Mouse (Mus musculus): ENCODE measurements around the gene Cd59b.

The Cd59b gene

GRCm38 (mm10) chr2:104119097-104119496, 49.4 kb downstream of the Cd59b start:
- DNase-seq: no peak

GRCm38 (mm10) chr2:104120312-104120711, 50.7 kb downstream of the Cd59b start:
- no peak for DNase-seq

- DNase-seq: no peak
Measured at GRCm38 (mm10) chr2:104121681-104122504, 52.2 kb downstream of the Cd59b start.

GRCm38 (mm10) chr2:104122505-104123378, 53.1 kb downstream of the Cd59b start, which contains the start of gene A930018P22Rik:
Gene A930018P22Rik, plus strand, starts transcription at chr2:104122769.
- DNase-seq: peak; percentile 84 to 85

GRCm38 (mm10) chr2:104123540-104123939, 53.9 kb downstream of the Cd59b start:
- DNase-seq: no peak

- no peak for DNase-seq
Measured at GRCm38 (mm10) chr2:104124071-104124470, 54.4 kb downstream of the Cd59b start.

- no peak for DNase-seq
Measured at GRCm38 (mm10) chr2:104128803-104129531, 59.3 kb downstream of the Cd59b start.

- DNase-seq: no peak
Measured at GRCm38 (mm10) chr2:104130165-104130564, 60.5 kb downstream of the Cd59b start.

- DNase-seq: peak; percentile 47 to 56
Measured at GRCm38 (mm10) chr2:104130969-104131368, 61.3 kb downstream of the Cd59b start.

GRCm38 (mm10) chr2:104132266-104132859, 62.7 kb downstream of the Cd59b start:
- no peak for DNase-seq

- DNase-seq: no peak
Measured at GRCm38 (mm10) chr2:104133042-104133810, 63.6 kb downstream of the Cd59b start.

GRCm38 (mm10) chr2:104134150-104135056, 64.8 kb downstream of the Cd59b start:
- DNase-seq: peak; percentile 43 to 44

GRCm38 (mm10) chr2:104135920-104136319, 66.3 kb downstream of the Cd59b start:
- no peak for DNase-seq

Measured in thymus, postnatal 36 days (tissue).